Mouse (Mus musculus) heart, adult 2 months (tissue): Measurements from ENCODE around the gene Neurl1b.

Experiments
- CTCF ChIP-seq: fragments of 200-600 bp; IDR thresholded peaks from 2 replicates; pipeline ENCODE4 v1.8.1; 2022; ENCODE audit warnings: antibody characterized with exemption, mild to moderate bottlenecking, moderate library complexity
- POLR2A ChIP-seq: fragments of 200-500 bp; IDR thresholded peaks from 2 replicates; pipeline ENCODE4 v1.6.1; 2011; ENCODE audit warnings: mild to moderate bottlenecking, low read depth, low read length, control low read depth; ENCODE audit not compliant: insufficient read depth

DNA sequence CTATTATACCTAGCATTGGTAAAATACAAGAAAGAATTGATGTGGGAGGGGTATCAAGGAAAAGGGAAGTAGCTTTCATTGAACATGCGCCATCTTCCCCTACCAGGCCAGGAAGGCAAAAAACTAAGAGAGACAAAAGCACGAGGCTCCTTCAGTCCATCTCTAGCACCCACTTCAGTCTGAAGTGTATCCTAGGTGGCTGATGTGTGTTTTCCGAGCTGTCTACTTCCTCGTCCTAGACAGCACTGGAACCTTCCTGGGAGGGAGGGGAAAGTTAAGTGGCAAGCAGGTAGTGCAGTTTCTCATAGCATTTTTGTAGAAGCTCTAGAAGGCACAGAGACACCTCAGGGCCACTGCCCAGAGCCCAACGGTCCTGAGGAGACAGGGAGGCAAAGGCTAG lies 31.9 kb upstream of the Neurl1b start:
- TF ChIP-seq CTCF (no peak), POLR2A (no peak)
